Mouse (Mus musculus) C2C12 (cell line): ENCODE results near the gene Btnl2.

Experiments
- CEBPB ChIP-seq: IDR thresholded peaks from one replicate; pipeline ENCODE4 v1.6.1; 2011; ENCODE audit warnings: low read depth, mild to moderate bottlenecking, control low read depth, moderate library complexity
- CTCF ChIP-seq: IDR thresholded peaks from one replicate; pipeline ENCODE4 v1.5.1; 2011; ENCODE audit not compliant: control insufficient read depth, insufficient read depth, insufficient read length
- FOSL1 ChIP-seq: IDR thresholded peaks from one replicate; pipeline ENCODE4 v1.8.0; 2011; ENCODE audit warnings: mild to moderate bottlenecking, low read length; ENCODE audit not compliant: poor library complexity, insufficient read depth, severe bottlenecking
- MAX ChIP-seq: IDR thresholded peaks from one replicate; pipeline ENCODE4 v1.6.1; 2011; ENCODE audit warnings: mild to moderate bottlenecking, control low read depth
- MYOD1 ChIP-seq: IDR thresholded peaks from one replicate; pipeline ENCODE4 v1.6.1; 2011; ENCODE audit warnings: low read depth; ENCODE audit not compliant: control insufficient read depth, insufficient read length
- MYOG ChIP-seq: IDR thresholded peaks from one replicate; pipeline ENCODE4 v1.6.1; 2011; ENCODE audit not compliant: control insufficient read depth, insufficient read length; ENCODE audit errors: extremely low read depth
- USF1 ChIP-seq: IDR thresholded peaks from one replicate; pipeline ENCODE4 v1.6.1; 2011; ENCODE audit warnings: low read depth, mild to moderate bottlenecking, control low read depth, moderate library complexity

- TF ChIP-seq CTCF (no peak), CEBPB (no peak), USF1 (no peak), MYOG (no peak), MAX (no peak), FOSL1 (no peak), MYOD1 (no peak)
Observed at GRCm38 (mm10) chr17:34392321-34392720, 37.7 kb downstream of the Btnl2 start.
